Mouse (Mus musculus): ENCODE data around the gene Atic. TPM values are rescaled to one million over a fixed set of nuclear protein-coding genes. Genes with fewer than 3 reads are reported as not detected.

The Atic gene
- polyA plus RNA-seq, 1 experiment from 2014 or later, result 31.8 TPM

GRCm38 (mm10) chr1:71540437-71540836 lies 16.5 kb upstream of the Atic start:
- H3K4me1 ChIP-seq (ENCODE audit: control insufficient read depth in 2 of 2, insufficient read depth in 2 of 2, low read length in 2 of 2), result no peaks in the 10 kb centered on the region
- no peak overlapping the region for H3K4me2 ChIP-seq (ENCODE audit: low read length)
- H3K4me3 ChIP-seq (ENCODE audit: control insufficient read depth in 1 of 2, insufficient read depth in 1 of 2, low read depth in 1 of 2, low read length in 2 of 2), result no peak overlapping the region
- ATAC-seq (ENCODE audit: insufficient number of reproducible peaks, insufficient read depth, low FRiP score, low read depth), result no peak
- no peak overlapping the region for H3K27ac ChIP-seq (replicated peaks in 1 of 2; ENCODE audit: control insufficient read depth in 1 of 2, insufficient read depth in 1 of 2, low read depth in 2 of 2, low read length in 2 of 2)
- H3K9ac ChIP-seq (ENCODE audit: low read length), result no peak overlapping the region
- no peaks in the 10 kb centered on the region for H3K36me3 ChIP-seq (ENCODE audit: control insufficient read depth, insufficient read depth, low read length)
- no peaks in the 10 kb centered on the region for H3K27me3 ChIP-seq (ENCODE audit: control insufficient read depth, insufficient read depth, low read length)
- H3K9me3 ChIP-seq (ENCODE audit: control insufficient read depth, low read length), result peaks cover 3% of the 10 kb centered on the region; the same call in 1 of the 2 replicates
- 83% methylated on average over 3 of the region's 3 CpGs for WGBS

- no peak for ATAC-seq (ENCODE audit: insufficient number of reproducible peaks, insufficient read depth, low FRiP score, low read depth)
- Histone ChIP-seq H3K4me2 (ENCODE audit: low read length) (no peak overlapping the region), H3K4me3 (ENCODE audit: control insufficient read depth in 1 of 2, insufficient read depth in 1 of 2, low read depth in 1 of 2, low read length in 2 of 2) (no peak overlapping the region), H3K4me1 (ENCODE audit: control insufficient read depth in 2 of 2, insufficient read depth in 2 of 2, low read length in 2 of 2) (no peaks in the 10 kb centered on the region), H3K9me3 (ENCODE audit: control insufficient read depth, low read length) (no peaks in the 10 kb centered on the region), H3K27ac (replicated peaks in 1 of 2; ENCODE audit: control insufficient read depth in 1 of 2, insufficient read depth in 1 of 2, low read depth in 2 of 2, low read length in 2 of 2) (no peak overlapping the region), H3K36me3 (ENCODE audit: control insufficient read depth, insufficient read depth, low read length) (no peaks in the 10 kb centered on the region), H3K27me3 (ENCODE audit: control insufficient read depth, insufficient read depth, low read length) (no peaks in the 10 kb centered on the region), H3K9ac (ENCODE audit: low read length) (no peak overlapping the region)
- 67% methylated on average over 10 of the region's 10 CpGs for WGBS
Observed at GRCm38 (mm10) chr1:71550626-71551195, 6.2 kb upstream of the Atic start.

- Histone ChIP-seq H3K4me3 (ENCODE audit: control insufficient read depth in 1 of 2, insufficient read depth in 1 of 2, low read depth in 1 of 2, low read length in 2 of 2) (no peak overlapping the region), H3K4me2 (ENCODE audit: low read length) (no peak overlapping the region), H3K36me3 (ENCODE audit: control insufficient read depth, insufficient read depth, low read length) (peaks cover 63% of the 10 kb centered on the region), H3K27me3 (ENCODE audit: control insufficient read depth, insufficient read depth, low read length) (no peaks in the 10 kb centered on the region), H3K9ac (ENCODE audit: low read length) (no peak overlapping the region), H3K9me3 (ENCODE audit: control insufficient read depth, low read length) (no peaks in the 10 kb centered on the region), H3K27ac (replicated peaks in 1 of 2; ENCODE audit: control insufficient read depth in 1 of 2, insufficient read depth in 1 of 2, low read depth in 2 of 2, low read length in 2 of 2) (no peak overlapping the region), H3K4me1 (ENCODE audit: control insufficient read depth in 2 of 2, insufficient read depth in 2 of 2, low read length in 2 of 2) (peaks cover 3 to 12% of the 10 kb centered on the region in 2 experiments; a peak in 3 of 4 replicates)
- WGBS, result 91% methylated on average over 4 of the region's 4 CpGs
- ATAC-seq (ENCODE audit: insufficient number of reproducible peaks, insufficient read depth, low FRiP score, low read depth), result no peak
Observed at GRCm38 (mm10) chr1:71560626-71561025, 3.7 kb downstream of the Atic start.

GRCm38 (mm10) chr1:71564291-71564690 lies 7.3 kb downstream of the Atic start:
- Histone ChIP-seq H3K36me3 (ENCODE audit: control insufficient read depth, insufficient read depth, low read length) (peaks cover 92% of the 10 kb centered on the region), H3K4me2 (ENCODE audit: low read length) (no peak overlapping the region), H3K4me1 (ENCODE audit: control insufficient read depth in 2 of 2, insufficient read depth in 2 of 2, low read length in 2 of 2) (0 out of 4 replicates have a peak, but pooled peaks cover 0 to 6% of the 10 kb centered on the region in 2 experiments), H3K27me3 (ENCODE audit: control insufficient read depth, insufficient read depth, low read length) (no peaks in the 10 kb centered on the region), H3K9ac (ENCODE audit: low read length) (no peak overlapping the region), H3K27ac (replicated peaks in 1 of 2; ENCODE audit: control insufficient read depth in 1 of 2, insufficient read depth in 1 of 2, low read depth in 2 of 2, low read length in 2 of 2) (no peak overlapping the region), H3K9me3 (ENCODE audit: control insufficient read depth, low read length) (no peaks in the 10 kb centered on the region), H3K4me3 (ENCODE audit: control insufficient read depth in 1 of 2, insufficient read depth in 1 of 2, low read depth in 1 of 2, low read length in 2 of 2) (no peak overlapping the region)
- WGBS, result 92% methylated on average over 7 of the region's 7 CpGs
- no peak for ATAC-seq (ENCODE audit: insufficient number of reproducible peaks, insufficient read depth, low FRiP score, low read depth)

- no peak overlapping the region for H3K4me2 ChIP-seq (ENCODE audit: low read length)
- H3K4me1 ChIP-seq (ENCODE audit: control insufficient read depth in 2 of 2, insufficient read depth in 2 of 2, low read length in 2 of 2), result 0 out of 4 replicates have a peak, but pooled peaks cover 0 to 6% of the 10 kb centered on the region in 2 experiments
- 63% methylated on average over 16 of the region's 16 CpGs for WGBS
- no peaks in the 10 kb centered on the region for H3K27me3 ChIP-seq (ENCODE audit: control insufficient read depth, insufficient read depth, low read length)
- no peak overlapping the region for H3K27ac ChIP-seq (replicated peaks in 1 of 2; ENCODE audit: control insufficient read depth in 1 of 2, insufficient read depth in 1 of 2, low read depth in 2 of 2, low read length in 2 of 2)
- no peaks in the 10 kb centered on the region for H3K9me3 ChIP-seq (ENCODE audit: control insufficient read depth, low read length)
- no peak for ATAC-seq (ENCODE audit: insufficient number of reproducible peaks, insufficient read depth, low FRiP score, low read depth)
- H3K9ac ChIP-seq (ENCODE audit: low read length), result no peak overlapping the region
- no peak overlapping the region for H3K4me3 ChIP-seq (ENCODE audit: control insufficient read depth in 1 of 2, insufficient read depth in 1 of 2, low read depth in 1 of 2, low read length in 2 of 2)
- H3K36me3 ChIP-seq (ENCODE audit: control insufficient read depth, insufficient read depth, low read length), result peaks cover 95% of the 10 kb centered on the region
Observed at GRCm38 (mm10) chr1:71567884-71568605, 11.1 kb downstream of the Atic start.

GRCm38 (mm10) chr1:71570116-71570515 lies 13.2 kb downstream of the Atic start:
- H3K27me3 ChIP-seq (ENCODE audit: control insufficient read depth, insufficient read depth, low read length), result no peaks in the 10 kb centered on the region
- no peak for ATAC-seq (ENCODE audit: insufficient number of reproducible peaks, insufficient read depth, low FRiP score, low read depth)
- H3K4me3 ChIP-seq (ENCODE audit: control insufficient read depth in 1 of 2, insufficient read depth in 1 of 2, low read depth in 1 of 2, low read length in 2 of 2), result no peak overlapping the region
- H3K36me3 ChIP-seq (ENCODE audit: control insufficient read depth, insufficient read depth, low read length), result peaks cover 93% of the 10 kb centered on the region
- H3K4me2 ChIP-seq (ENCODE audit: low read length), result no peak overlapping the region
- H3K27ac ChIP-seq (replicated peaks in 1 of 2; ENCODE audit: control insufficient read depth in 1 of 2, insufficient read depth in 1 of 2, low read depth in 2 of 2, low read length in 2 of 2), result no peak overlapping the region
- no peaks in the 10 kb centered on the region for H3K9me3 ChIP-seq (ENCODE audit: control insufficient read depth, low read length)
- 83% methylated on average over 4 of the region's 4 CpGs for WGBS
- no peak overlapping the region for H3K9ac ChIP-seq (ENCODE audit: low read length)
- 0 out of 4 replicates have a peak, but pooled peaks cover 0 to 6% of the 10 kb centered on the region in 2 experiments for H3K4me1 ChIP-seq (ENCODE audit: control insufficient read depth in 2 of 2, insufficient read depth in 2 of 2, low read length in 2 of 2)

GRCm38 (mm10) chr1:71575987-71576386 lies 19.0 kb downstream of the Atic start:
- Histone ChIP-seq H3K9ac (ENCODE audit: low read length) (no peak overlapping the region), H3K27ac (replicated peaks in 1 of 2; ENCODE audit: control insufficient read depth in 1 of 2, insufficient read depth in 1 of 2, low read depth in 2 of 2, low read length in 2 of 2) (no peak overlapping the region), H3K27me3 (ENCODE audit: control insufficient read depth, insufficient read depth, low read length) (no peaks in the 10 kb centered on the region), H3K4me1 (ENCODE audit: control insufficient read depth in 2 of 2, insufficient read depth in 2 of 2, low read length in 2 of 2) (no peaks in the 10 kb centered on the region), H3K4me2 (ENCODE audit: low read length) (no peak overlapping the region), H3K36me3 (ENCODE audit: control insufficient read depth, insufficient read depth, low read length) (peaks cover 97% of the 10 kb centered on the region), H3K9me3 (ENCODE audit: control insufficient read depth, low read length) (no peaks in the 10 kb centered on the region), H3K4me3 (ENCODE audit: control insufficient read depth in 1 of 2, insufficient read depth in 1 of 2, low read depth in 1 of 2, low read length in 2 of 2) (no peak overlapping the region)
- no peak for ATAC-seq (ENCODE audit: insufficient number of reproducible peaks, insufficient read depth, low FRiP score, low read depth)
- 83% methylated on average over 7 of the region's 7 CpGs for WGBS

Data from heart, embryonic 14.5 days (tissue).